Mouse (Mus musculus) liver, embryonic 12.5 days (tissue): Measurements from ENCODE around the gene Herc2. TPM values are rescaled to one million over a fixed set of nuclear protein-coding genes. Genes with fewer than 3 reads are reported as not detected.

Experiments used
- ATAC-seq: fragments of 200-750 bp; cut with Nextera tagmentation; 2 replicates; pipeline ENCODE4 v1.8.0; 2017; ENCODE audit warnings: moderate number of reproducible peaks, mild to moderate bottlenecking, moderate library complexity
- H3K27ac ChIP-seq: fragments of 300-500 bp; sonication (generic); 2 replicates; pipeline ENCODE4 v1.5.1; 2016; ENCODE audit warnings: mild to moderate bottlenecking
- H3K27me3 ChIP-seq: fragments of 300-500 bp; sonication (generic); replicated peaks from 2 replicates; pipeline ENCODE4 v1.6.1; 2016; ENCODE audit warnings: mild to moderate bottlenecking, moderate library complexity
- H3K36me3 ChIP-seq: fragments of 300-500 bp; sonication (generic); 2 replicates; pipeline ENCODE4 v1.6.1; 2016; ENCODE audit warnings: mild to moderate bottlenecking, moderate library complexity
- H3K4me1 ChIP-seq: fragments of 300-500 bp; sonication (generic); 2 replicates; pipeline ENCODE4 v1.6.1; 2016
- H3K4me2 ChIP-seq: fragments of 300-500 bp; sonication (generic); 2 replicates; pipeline ENCODE4 v1.6.1; 2016; ENCODE audit warnings: mild to moderate bottlenecking, moderate library complexity
- H3K4me3 ChIP-seq: fragments of 300-500 bp; sonication (generic); 2 replicates; pipeline ENCODE4 v1.5.1; 2016; ENCODE audit warnings: mild to moderate bottlenecking, moderate library complexity
- H3K9ac ChIP-seq: fragments of 300-500 bp; sonication (generic); 2 replicates; pipeline ENCODE4 v1.6.1; 2016; ENCODE audit warnings: mild to moderate bottlenecking, moderate library complexity
- H3K9me3 ChIP-seq: fragments of 300-500 bp; sonication (generic); replicated peaks from 2 replicates; pipeline ENCODE4 v1.6.1; 2016; ENCODE audit warnings: mild to moderate bottlenecking, moderate library complexity
- WGBS: fragments of 180-500 bp; shearing (Covaris S2); methylation state at CpG from one replicate; pipeline ENCODE4 v1.1.7; 2016; ENCODE audit not compliant: insufficient replicate concordance; 5-methylcytosine and 5-hydroxymethylcytosine counted together
- polyA plus RNA-seq: library from polyadenylated mRNA; unstranded; fragments of >200 nt; fragmentation: Nextera tagmentation; extraction: Ambion mirVana; gene quantifications from 2 replicates; pipeline ENCODE4 v1.2.1, GENCODE M21; 2016

Herc2 gene
- polyA plus RNA-seq, 1 experiment from 2014 or later: 16.8 TPM

DNA sequence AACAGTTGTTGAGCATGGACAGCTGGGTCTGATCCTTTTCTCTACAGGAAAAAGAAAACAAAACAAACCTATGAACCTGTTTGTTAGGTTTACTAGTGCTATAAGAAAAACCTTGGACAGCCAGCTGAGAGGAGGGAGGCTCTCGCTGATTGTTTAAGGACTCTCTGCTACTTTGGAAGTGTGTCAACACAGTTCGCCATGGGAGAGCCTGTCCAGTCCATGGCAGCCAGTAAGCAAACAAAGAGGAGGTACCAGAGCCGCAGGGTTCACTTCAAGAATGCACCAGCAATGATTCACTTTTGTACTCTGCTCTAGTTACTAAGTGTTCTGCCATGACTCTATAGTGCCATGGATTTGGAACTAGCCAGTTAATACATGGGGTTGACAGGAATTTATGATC lies 39.1 kb downstream of the Herc2 start:
- H3K27ac ChIP-seq: no peak overlapping the region
- no peak overlapping the region for H3K4me3 ChIP-seq
- no peaks in the 10 kb centered on the region for H3K4me1 ChIP-seq
- peaks cover 91% of the 10 kb centered on the region for H3K36me3 ChIP-seq
- peak; percentile 68 for ATAC-seq
- H3K4me2 ChIP-seq: no peak overlapping the region
- no peaks in the 10 kb centered on the region for H3K27me3 ChIP-seq
- 81% methylated on average over 3 of the region's 3 CpGs for WGBS
- H3K9me3 ChIP-seq: no peaks in the 10 kb centered on the region
- H3K9ac ChIP-seq: no peak overlapping the region

DNA sequence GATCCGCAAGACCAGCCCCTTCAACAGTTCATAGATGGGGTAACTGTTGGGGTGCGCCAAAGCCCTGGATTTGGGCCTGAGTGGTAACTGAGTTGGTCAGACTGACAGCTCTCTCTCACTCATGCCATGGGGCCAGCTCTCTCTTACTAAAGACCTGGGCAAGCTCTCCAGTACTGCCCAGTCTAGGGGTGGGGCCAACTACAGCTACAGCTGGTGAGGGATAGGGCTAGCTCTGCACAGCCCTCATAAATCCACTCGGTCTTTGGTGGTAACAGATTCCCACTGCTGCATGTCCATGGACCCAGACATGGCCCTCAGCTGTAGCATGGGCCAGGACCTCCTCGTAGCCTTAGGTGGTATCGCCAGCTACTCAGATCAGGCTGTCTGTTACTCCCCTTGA lies 41.4 kb downstream of the Herc2 start:
- 89% methylated on average over 5 of the region's 5 CpGs for WGBS
- Histone ChIP-seq H3K9ac (no peak overlapping the region), H3K4me3 (no peak overlapping the region), H3K4me2 (no peak overlapping the region), H3K27me3 (no peaks in the 10 kb centered on the region), H3K36me3 (peaks cover 92% of the 10 kb centered on the region), H3K4me1 (no peaks in the 10 kb centered on the region), H3K27ac (no peak overlapping the region), H3K9me3 (no peaks in the 10 kb centered on the region)
- no peak for ATAC-seq

DNA sequence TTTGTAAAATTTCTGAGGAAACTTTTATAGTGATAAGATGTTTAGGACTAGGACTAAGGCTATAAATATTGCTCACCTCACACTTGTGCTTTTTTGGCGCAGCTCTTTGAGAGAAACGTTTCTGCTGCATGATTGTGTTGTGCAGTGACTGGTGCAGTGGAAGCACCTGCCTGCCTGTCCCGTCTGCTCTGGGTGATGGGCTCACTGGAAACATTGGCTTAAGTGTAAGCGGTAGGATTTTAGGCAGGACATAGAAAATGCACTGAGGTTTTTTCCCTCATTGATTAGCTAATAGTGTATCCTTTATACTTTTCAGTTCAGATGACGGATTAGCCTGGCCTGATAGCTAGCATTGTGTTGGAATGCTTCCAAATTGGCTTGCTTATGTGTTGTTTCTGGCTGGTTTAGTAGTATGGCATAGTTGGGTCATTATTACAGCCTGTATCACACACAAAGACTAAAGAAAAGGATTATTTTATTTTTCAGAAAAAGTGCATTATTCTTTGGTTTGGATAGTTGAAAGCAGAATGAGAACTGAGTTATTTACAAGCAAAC lies 52.4 kb downstream of the Herc2 start:
- H3K27me3 ChIP-seq: no peaks in the 10 kb centered on the region
- H3K9ac ChIP-seq: no peak overlapping the region
- no peak overlapping the region for H3K4me2 ChIP-seq
- H3K9me3 ChIP-seq: no peaks in the 10 kb centered on the region
- no peak overlapping the region for H3K27ac ChIP-seq
- H3K4me3 ChIP-seq: no peak overlapping the region
- 82% methylated on average over 5 of the region's 5 CpGs for WGBS
- no peaks in the 10 kb centered on the region for H3K4me1 ChIP-seq
- peaks cover 86% of the 10 kb centered on the region for H3K36me3 ChIP-seq
- no peak for ATAC-seq

DNA sequence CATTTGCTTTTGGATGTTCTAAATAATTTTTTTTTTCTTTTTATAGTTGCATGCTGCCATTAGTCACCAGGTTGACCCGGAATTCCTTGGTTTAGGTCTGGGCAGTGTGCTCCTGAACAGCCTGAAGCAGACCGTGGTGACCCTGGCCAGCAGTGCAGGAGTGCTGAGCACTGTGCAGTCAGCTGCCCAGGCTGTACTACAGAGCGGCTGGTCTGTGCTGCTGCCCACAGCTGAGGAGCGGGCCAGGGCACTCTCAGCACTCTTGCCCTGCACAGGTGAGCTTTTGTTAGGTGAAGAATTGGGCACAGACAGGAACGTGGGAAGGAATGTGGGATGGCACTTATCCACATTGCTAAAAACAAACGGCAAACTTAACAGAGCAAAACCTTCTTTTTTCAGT lies 63.0 kb downstream of the Herc2 start:
- H3K4me3 ChIP-seq: no peak overlapping the region
- H3K9ac ChIP-seq: no peak overlapping the region
- no peak for ATAC-seq
- no peak overlapping the region for H3K27ac ChIP-seq
- no peaks in the 10 kb centered on the region for H3K9me3 ChIP-seq
- H3K4me1 ChIP-seq: no peaks in the 10 kb centered on the region
- 89% methylated on average over 6 of the region's 6 CpGs for WGBS
- H3K27me3 ChIP-seq: no peaks in the 10 kb centered on the region
- H3K4me2 ChIP-seq: no peak overlapping the region
- H3K36me3 ChIP-seq: peaks cover 70% of the 10 kb centered on the region

DNA sequence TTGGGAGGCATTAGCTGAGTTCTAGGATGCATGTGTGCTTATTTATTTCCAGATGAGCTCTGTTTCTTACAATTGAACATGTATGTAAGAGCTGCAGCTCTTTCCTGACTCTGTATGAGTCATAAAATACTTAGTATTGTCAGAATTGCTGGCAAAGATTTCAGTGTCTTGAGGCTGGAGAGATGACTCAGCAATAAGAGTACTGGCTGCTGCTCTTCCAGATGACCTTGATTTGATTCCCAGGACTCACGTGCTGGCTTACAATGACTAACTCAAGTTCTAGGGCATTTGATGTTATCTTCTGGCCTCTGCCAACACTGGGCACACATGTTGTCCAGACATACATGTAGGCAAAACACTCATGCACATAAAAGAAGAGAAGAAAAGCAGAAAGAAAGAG lies 64.2 kb downstream of the Herc2 start:
- 66% methylated on average over 1 of the region's 1 CpGs for WGBS
- ATAC-seq: no peak
- H3K9me3 ChIP-seq: no peaks in the 10 kb centered on the region
- H3K36me3 ChIP-seq: peaks cover 59% of the 10 kb centered on the region
- no peak overlapping the region for H3K4me2 ChIP-seq
- no peaks in the 10 kb centered on the region for H3K27me3 ChIP-seq
- H3K4me1 ChIP-seq: no peaks in the 10 kb centered on the region
- H3K4me3 ChIP-seq: no peak overlapping the region
- no peak overlapping the region for H3K27ac ChIP-seq
- H3K9ac ChIP-seq: no peak overlapping the region

DNA sequence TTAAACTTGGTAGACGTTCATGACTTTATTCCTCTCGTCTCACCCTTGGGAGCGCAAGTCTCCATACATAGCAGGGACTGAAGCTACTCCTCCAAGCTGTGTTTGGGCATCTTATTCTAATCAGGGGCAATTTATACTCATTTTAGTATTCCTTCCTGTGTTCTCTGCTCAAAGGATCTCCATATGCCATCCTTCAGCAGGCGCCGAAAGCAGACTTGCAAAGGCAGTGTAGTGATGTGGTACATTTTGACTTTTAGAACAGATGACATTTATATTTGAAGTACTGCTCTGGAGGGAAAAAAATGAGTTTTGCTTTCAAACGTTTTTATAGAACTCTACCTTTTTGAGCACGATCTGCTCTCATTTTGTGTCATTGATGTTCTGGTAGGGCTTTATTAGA lies 71.0 kb downstream of the Herc2 start:
- Histone ChIP-seq H3K27ac (no peak overlapping the region), H3K36me3 (peaks cover 46% of the 10 kb centered on the region), H3K27me3 (no peaks in the 10 kb centered on the region), H3K9me3 (no peaks in the 10 kb centered on the region), H3K4me3 (no peak overlapping the region), H3K4me2 (no peak overlapping the region), H3K4me1 (no peaks in the 10 kb centered on the region), H3K9ac (no peak overlapping the region)
- ATAC-seq: no peak
- WGBS: 82% methylated on average over 7 of the region's 7 CpGs

DNA sequence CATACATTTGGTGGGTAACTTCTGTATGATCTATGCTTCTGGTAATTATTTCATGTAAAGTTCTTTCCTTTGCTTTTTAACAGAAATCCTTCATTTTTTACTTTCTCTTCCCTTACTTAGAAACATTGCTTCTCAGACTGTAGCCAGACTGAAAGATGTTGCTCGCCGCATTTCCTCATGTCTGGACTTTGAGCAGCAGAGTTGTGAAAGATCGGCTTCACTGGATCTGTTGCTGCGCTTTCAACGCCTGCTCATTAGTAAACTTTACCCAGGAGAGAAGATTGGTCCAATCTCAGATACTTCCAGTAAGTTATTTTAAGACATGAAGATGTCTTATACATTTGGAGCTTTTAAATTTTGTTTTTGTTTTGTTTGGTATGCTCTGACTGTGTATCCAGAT lies 71.4 kb downstream of the Herc2 start:
- H3K27ac ChIP-seq: no peak overlapping the region
- no peak overlapping the region for H3K4me2 ChIP-seq
- no peak for ATAC-seq
- H3K9me3 ChIP-seq: no peaks in the 10 kb centered on the region
- H3K9ac ChIP-seq: no peak overlapping the region
- no peak overlapping the region for H3K4me3 ChIP-seq
- no peaks in the 10 kb centered on the region for H3K27me3 ChIP-seq
- H3K36me3 ChIP-seq: peaks cover 47% of the 10 kb centered on the region
- H3K4me1 ChIP-seq: no peaks in the 10 kb centered on the region
- 89% methylated on average over 5 of the region's 5 CpGs for WGBS

DNA sequence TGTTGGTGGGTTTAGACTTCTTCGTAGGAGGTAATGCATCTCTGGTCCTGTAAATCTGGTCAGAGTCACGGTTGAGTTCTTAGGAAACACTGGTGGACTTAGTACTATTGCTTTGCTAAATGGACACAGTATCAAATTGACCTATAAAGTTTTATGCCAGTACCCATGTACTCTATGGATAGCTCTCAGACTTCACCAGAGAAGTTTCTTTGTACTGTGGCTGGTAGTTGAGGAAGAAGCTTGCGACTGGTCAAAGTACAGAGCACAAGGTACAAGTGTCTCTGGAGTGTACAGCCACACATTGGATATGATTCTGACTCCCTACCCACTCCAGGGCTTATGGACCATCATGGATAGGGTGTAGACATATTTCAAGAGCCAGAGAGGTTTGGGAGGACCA lies 78.1 kb downstream of the Herc2 start:
- H3K9ac ChIP-seq: no peak overlapping the region
- 94% methylated on average over 3 of the region's 3 CpGs for WGBS
- no peak overlapping the region for H3K4me2 ChIP-seq
- H3K4me1 ChIP-seq: no peaks in the 10 kb centered on the region
- no peaks in the 10 kb centered on the region for H3K9me3 ChIP-seq
- peaks cover 74% of the 10 kb centered on the region for H3K36me3 ChIP-seq
- no peak overlapping the region for H3K27ac ChIP-seq
- H3K4me3 ChIP-seq: no peak overlapping the region
- no peaks in the 10 kb centered on the region for H3K27me3 ChIP-seq
- ATAC-seq: no peak

DNA sequence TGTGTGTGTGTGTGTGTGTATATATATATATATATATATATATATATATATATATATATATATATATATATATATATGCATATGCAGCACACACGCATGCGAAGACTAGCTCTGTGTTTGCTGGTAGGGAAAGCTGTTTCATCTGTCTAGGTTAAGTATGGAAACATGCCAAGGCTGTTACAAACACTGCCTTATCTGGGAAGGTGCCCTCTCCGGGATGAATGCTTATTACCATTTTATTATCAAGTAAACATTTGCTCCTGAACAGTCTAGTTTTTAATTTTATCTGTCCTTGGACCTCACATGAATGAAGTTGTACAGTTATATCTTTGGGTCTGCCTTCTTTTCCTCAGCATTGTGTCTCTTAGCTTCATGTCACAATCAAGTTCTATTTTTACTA lies 79.6 kb downstream of the Herc2 start:
- no peak overlapping the region for H3K4me3 ChIP-seq
- ATAC-seq: no peak
- H3K9me3 ChIP-seq: no peaks in the 10 kb centered on the region
- no peak overlapping the region for H3K9ac ChIP-seq
- no peaks in the 10 kb centered on the region for H3K27me3 ChIP-seq
- H3K4me2 ChIP-seq: no peak overlapping the region
- no peak overlapping the region for H3K27ac ChIP-seq
- H3K4me1 ChIP-seq: no peaks in the 10 kb centered on the region
- peaks cover 82% of the 10 kb centered on the region for H3K36me3 ChIP-seq
- 92% methylated on average over 3 of the region's 3 CpGs for WGBS

DNA sequence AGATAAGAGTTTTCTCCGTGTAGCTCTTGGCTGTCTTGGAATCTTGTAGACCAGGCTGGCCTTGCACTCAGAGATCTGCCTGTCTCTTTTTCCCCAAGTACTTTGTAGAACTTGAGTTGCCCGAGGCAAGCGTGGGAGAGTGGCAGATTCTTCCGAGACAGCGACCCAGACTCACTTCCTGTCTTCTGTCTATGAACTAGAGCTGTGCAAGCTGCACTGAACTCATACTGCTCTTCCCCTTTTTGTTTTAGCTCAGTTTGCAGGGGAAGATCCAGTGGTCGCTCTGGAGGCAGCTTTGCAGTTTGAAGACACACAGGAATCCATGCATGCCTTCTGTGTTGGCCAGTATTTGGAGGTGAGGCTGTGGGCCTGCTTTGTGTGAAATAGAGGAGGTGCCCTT lies 81.6 kb downstream of the Herc2 start:
- Histone ChIP-seq H3K27ac (no peak overlapping the region), H3K9ac (no peak overlapping the region), H3K4me3 (no peak overlapping the region), H3K36me3 (peaks cover 84% of the 10 kb centered on the region), H3K9me3 (no peaks in the 10 kb centered on the region), H3K27me3 (no peaks in the 10 kb centered on the region), H3K4me1 (no peaks in the 10 kb centered on the region), H3K4me2 (no peak overlapping the region)
- 40% methylated on average over 6 of the region's 6 CpGs for WGBS
- ATAC-seq: no peak

DNA sequence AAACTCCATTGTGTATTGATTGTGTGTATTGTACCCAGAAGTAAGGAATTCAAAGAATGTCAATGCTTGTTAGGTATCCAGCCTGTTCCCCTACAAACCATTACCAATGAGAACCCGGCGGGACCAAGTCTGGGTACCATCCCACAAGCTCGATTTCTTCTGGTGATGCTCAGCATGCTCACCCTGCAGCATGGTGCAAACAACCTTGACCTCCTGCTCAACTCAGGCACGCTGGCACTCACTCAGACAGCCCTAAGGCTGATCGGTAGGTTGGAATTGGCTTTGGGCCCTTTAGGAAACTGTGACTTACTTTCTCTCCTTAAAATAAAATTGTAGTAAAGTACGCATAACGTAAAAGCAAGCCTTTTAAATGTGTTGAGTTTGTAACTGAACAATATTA lies 88.7 kb downstream of the Herc2 start:
- 83% methylated on average over 7 of the region's 7 CpGs for WGBS
- Histone ChIP-seq H3K27ac (no peak overlapping the region), H3K4me2 (no peak overlapping the region), H3K27me3 (no peaks in the 10 kb centered on the region), H3K4me3 (no peak overlapping the region), H3K36me3 (peaks cover 74% of the 10 kb centered on the region), H3K4me1 (no peaks in the 10 kb centered on the region), H3K9me3 (no peaks in the 10 kb centered on the region), H3K9ac (no peak overlapping the region)
- no peak for ATAC-seq

DNA sequence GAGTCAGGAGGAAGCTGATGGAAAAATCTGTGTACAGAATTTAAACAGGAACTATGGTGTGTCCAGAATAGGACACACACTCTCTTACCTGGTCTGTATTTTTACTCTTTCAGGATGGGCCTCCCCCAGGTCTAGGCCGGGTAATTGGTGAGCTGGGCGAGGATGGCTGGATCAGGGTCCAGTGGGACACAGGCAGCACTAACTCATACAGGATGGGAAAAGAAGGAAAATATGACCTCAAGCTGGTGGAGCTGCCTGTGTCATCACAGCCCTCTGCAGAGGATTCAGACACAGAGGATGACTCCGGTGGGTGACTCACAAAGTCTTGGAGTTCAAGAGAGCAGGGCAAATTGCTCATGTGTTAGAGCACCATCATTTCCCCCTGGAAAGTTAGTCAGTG lies 96.4 kb downstream of the Herc2 start:
- 88% methylated on average over 3 of the region's 3 CpGs for WGBS
- no peak overlapping the region for H3K4me2 ChIP-seq
- no peak overlapping the region for H3K27ac ChIP-seq
- H3K4me1 ChIP-seq: no peaks in the 10 kb centered on the region
- no peaks in the 10 kb centered on the region for H3K27me3 ChIP-seq
- peaks cover 78% of the 10 kb centered on the region for H3K36me3 ChIP-seq
- no peak overlapping the region for H3K9ac ChIP-seq
- no peak overlapping the region for H3K4me3 ChIP-seq
- no peaks in the 10 kb centered on the region for H3K9me3 ChIP-seq
- ATAC-seq: no peak

DNA sequence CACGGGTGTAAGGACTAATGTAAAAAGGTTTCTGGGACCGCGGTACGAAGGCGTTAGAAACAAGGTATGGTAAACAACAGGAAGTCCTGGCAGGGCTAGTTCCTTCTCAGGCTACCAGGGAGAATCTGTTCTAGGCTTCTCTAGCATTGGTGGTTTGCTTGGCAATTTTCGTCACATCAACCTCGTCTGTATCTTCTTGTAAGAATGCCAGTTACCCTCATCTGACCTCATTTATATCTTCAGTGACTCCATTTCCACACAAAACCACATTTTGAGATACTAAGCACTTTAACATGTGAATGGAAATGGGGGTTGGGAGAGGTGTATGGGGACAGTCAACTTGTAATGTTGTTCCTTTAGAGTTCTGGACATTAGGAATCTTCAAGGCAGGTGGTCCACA lies 98.9 kb downstream of the Herc2 start:
- ATAC-seq: no peak
- WGBS: 79% methylated on average over 7 of the region's 7 CpGs
- Histone ChIP-seq H3K9ac (no peak overlapping the region), H3K4me3 (no peak overlapping the region), H3K4me2 (no peak overlapping the region), H3K9me3 (no peaks in the 10 kb centered on the region), H3K27ac (no peak overlapping the region), H3K36me3 (peaks cover 89% of the 10 kb centered on the region), H3K27me3 (no peaks in the 10 kb centered on the region), H3K4me1 (no peaks in the 10 kb centered on the region)
